ENCODE assay signal across 8 mouse cellular contexts in the genomic region with DNA sequence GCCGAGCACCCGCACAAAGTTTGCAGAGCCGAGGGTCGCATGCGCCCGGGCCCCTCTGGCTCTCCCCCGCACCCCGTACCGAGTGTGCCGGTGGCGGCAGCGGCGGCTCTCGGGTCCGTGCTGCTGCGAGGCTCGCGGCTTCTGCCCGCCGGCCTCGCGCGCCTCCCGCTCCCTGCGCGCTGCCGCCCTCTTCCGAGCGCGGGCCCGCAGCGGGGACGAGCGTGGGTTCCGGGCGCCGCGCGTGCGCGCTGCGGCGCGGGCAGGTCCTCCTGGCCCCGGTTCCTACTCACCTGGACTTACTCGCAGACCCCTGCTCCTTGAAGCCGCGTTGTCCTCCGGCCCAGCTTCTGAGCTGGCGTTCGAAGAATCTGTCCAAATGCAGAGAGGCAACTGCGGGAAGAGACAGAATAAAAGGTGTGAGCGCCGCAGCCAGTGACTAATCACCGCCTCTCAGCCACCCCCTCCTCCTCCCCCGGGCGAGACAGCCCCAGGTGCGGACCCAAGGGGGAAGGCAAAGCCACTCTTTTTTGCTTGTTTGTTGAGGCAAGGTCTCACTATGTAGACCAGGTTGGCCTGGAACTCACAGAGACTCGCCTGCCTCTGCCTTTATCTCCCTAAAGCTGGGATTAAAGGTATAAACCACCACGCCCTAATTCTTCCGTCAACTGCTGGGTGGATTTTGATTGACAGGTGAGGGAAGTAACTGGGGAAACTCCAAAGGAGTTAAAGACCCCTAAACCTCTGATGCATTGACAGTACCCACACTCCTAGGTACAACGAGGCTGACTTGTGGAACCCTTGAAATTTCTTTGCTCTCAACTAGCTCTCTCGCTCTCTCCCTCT. TPM values are rescaled to one million over a fixed set of nuclear protein-coding genes. Genes with fewer than 3 reads are reported as not detected.
A peak's percentile ranks its signal among the peaks of the same experiment; 100 is the strongest.
DNase-seq lines count a peak whose midpoint lies in the region; ATAC-seq lines count a peak whose summit lies in the region.

No protein-coding gene starts in this region.

- intact Hi-C loops in gastrocnemius, postnatal 36 days (cut with DNase I), result no loop called here

- no peaks in the 10 kb centered on the region for H3K36me3 ChIP-seq in liver, embryonic 15.5 days (replicated peaks)
- no peaks in the 10 kb centered on the region for H3K36me3 ChIP-seq in neural tube, embryonic 12.5 days

- WGBS in liver, embryonic 15.5 days (ENCODE audit: insufficient replicate concordance), result 2% methylated on average over 63 of the region's 63 CpGs
- WGBS in neural tube, embryonic 12.5 days, result 2% methylated on average over 62 of the region's 63 CpGs

- peak; percentile 81 for DNase-seq in 3134 (ENCODE audit: extremely low read depth, insufficient read length, low spot score)
- DNase-seq in MN1 (ENCODE audit: low spot score), result peak; percentile 52
- peak; percentile 78 to 88 for DNase-seq in cerebellum, postnatal 14 days
- peak; percentile 30 to 50 for DNase-seq in gastrocnemius, postnatal 36 days
- DNase-seq in kidney, adult 11 months, result peak; percentile 51
- peak; percentile 62 for DNase-seq in thymus, postnatal 14 days

- H3K4me2 ChIP-seq in liver, embryonic 15.5 days, result peak overlapping the region; percentile 75
- H3K4me2 ChIP-seq in neural tube, embryonic 12.5 days (replicated peaks), result peak overlapping the region; percentile 91

- ATAC-seq in liver, embryonic 15.5 days (ENCODE audit: insufficient read depth), result peak; percentile 34; the same call in 1 of the 2 replicates
- peak; percentile 58 for ATAC-seq in neural tube, embryonic 12.5 days (ENCODE audit: low FRiP score, low read depth)

- no peak overlapping the region for H3K27ac ChIP-seq in liver, embryonic 15.5 days (replicated peaks)
- H3K27ac ChIP-seq in neural tube, embryonic 12.5 days, result no peak overlapping the region

- no peaks in the 10 kb centered on the region for H3K9me3 ChIP-seq in liver, embryonic 15.5 days (replicated peaks)
- no peaks in the 10 kb centered on the region for H3K9me3 ChIP-seq in neural tube, embryonic 12.5 days

- H3K4me1 ChIP-seq in liver, embryonic 15.5 days (replicated peaks), result peaks cover 21% of the 10 kb centered on the region
- peaks cover 20% of the 10 kb centered on the region for H3K4me1 ChIP-seq in neural tube, embryonic 12.5 days

- H3K4me3 ChIP-seq in liver, embryonic 15.5 days (replicated peaks), result peak overlapping the region; percentile 55
- peak overlapping the region; percentile 64 for H3K4me3 ChIP-seq in neural tube, embryonic 12.5 days

- peaks cover 76% of the 10 kb centered on the region for H3K27me3 ChIP-seq in liver, embryonic 15.5 days
- H3K27me3 ChIP-seq in neural tube, embryonic 12.5 days (replicated peaks), result peaks cover 24% of the 10 kb centered on the region; the same call in 1 of the 2 replicates

- H3K9ac ChIP-seq in liver, embryonic 15.5 days, result 0 out of 2 replicates have a peak overlapping the region, but pooled peaks have one; percentile 27
- H3K9ac ChIP-seq in neural tube, embryonic 12.5 days, result peak overlapping the region; percentile 69

RNA-seq across cellular contexts. Expression of a gene that starts 0.6 kb away (rescaled TPM):
- total RNA-seq in gastrocnemius, postnatal 36 days (2021), result 1 to 10 TPM; 5.7 to 7.0 TPM
- polyA plus RNA-seq in liver, embryonic 15.5 days (2015; fragmentation: Nextera tagmentation; extraction: Ambion mirVana), result 1.2 and 1.3 TPM in 2 replicates
- 10.9 and 12.4 TPM in 2 replicates for polyA plus RNA-seq in neural tube, embryonic 12.5 days (2016; fragmentation: Nextera tagmentation; extraction: Ambion mirVana)
